Mouse (Mus musculus) cerebellum, adult 2 months (tissue): ENCODE measurements around the gene Tmprss7.

Experiments
- CTCF ChIP-seq: fragments of 200-500 bp; IDR thresholded peaks from 2 replicates; pipeline ENCODE4 v1.5.1; 2011; ENCODE audit warnings: low read depth, mild to moderate bottlenecking, control low read depth, low read length, moderate library complexity, borderline replicate concordance; ENCODE audit not compliant: insufficient read depth
- POLR2A ChIP-seq: fragments of 200-500 bp; IDR thresholded peaks from 2 replicates; pipeline ENCODE4 v1.6.1; 2011; ENCODE audit warnings: low read length, control low read depth, borderline replicate concordance; ENCODE audit not compliant: insufficient read depth

GRCm38 (mm10) chr16:45643944-45644343 lies 49.5 kb downstream of the Tmprss7 start:
- no peak for TF ChIP-seq CTCF
- TF ChIP-seq POLR2A: no peak
